Mouse (Mus musculus) bone marrow, adult 2 months (tissue): ENCODE measurements around the gene Mum1. TPM values are rescaled to one million over a fixed set of nuclear protein-coding genes. Genes with fewer than 3 reads are reported as not detected.

Experiments used
- H3K27ac ChIP-seq: fragments of 200-500 bp; 2 replicates; pipeline ENCODE4 v1.5.1; 2012; ENCODE audit warnings: low read depth, mild to moderate bottlenecking, control low read depth, inconsistent platforms, low read length; ENCODE audit not compliant: control insufficient read depth, poor library complexity, insufficient read depth
- H3K4me1 ChIP-seq: fragments of 200-500 bp; 2 replicates; pipeline ENCODE4 v1.6.1; 2011; ENCODE audit warnings: low read length; ENCODE audit not compliant: control insufficient read depth, insufficient read depth
- H3K4me3 ChIP-seq: fragments of 200-500 bp; replicated peaks from 2 replicates; pipeline ENCODE3; 2011; ENCODE audit warnings: mild to moderate bottlenecking, low read depth, low read length, control low read depth; ENCODE audit not compliant: control insufficient read depth
- CTCF ChIP-seq: fragments of 200-500 bp; IDR thresholded peaks from 2 replicates; pipeline ENCODE4 v1.5.1; 2011; ENCODE audit warnings: low read length, control low read depth; ENCODE audit not compliant: control insufficient read depth, insufficient read depth
- POLR2A ChIP-seq: fragments of 200-500 bp; IDR thresholded peaks from 2 replicates; pipeline ENCODE4 v1.6.1; 2011; ENCODE audit warnings: low read depth, mild to moderate bottlenecking, control low read depth, low read length, borderline replicate concordance; ENCODE audit not compliant: control insufficient read depth
- WGBS: fragments of 180-500 bp; shearing (Covaris S2); methylation state at CpG from one replicate; pipeline ENCODE4 v1.1.7; 2018; 5-methylcytosine and 5-hydroxymethylcytosine counted together
- polyA plus RNA-seq: library from polyadenylated mRNA; stranded (reverse); fragments of >200 nt; gene quantifications from 2 replicates; pipeline ENCODE4 v1.2.4, GENCODE M21; 2011; ENCODE audit warnings: low replicate concordance; ENCODE audit not compliant: missing spikeins, insufficient read depth, insufficient read length

Gene Mum1
- 64.4 and 77.5 TPM in 2 replicates for polyA plus RNA-seq

GRCm38 (mm10) chr10:80226416-80227165, at the start of gene Mum1:
TSS of gene Mum1 (plus strand) at chr10:80226434.
- H3K27ac ChIP-seq: peak within 1 kb of the TSS; percentile 64
- under 1% methylated on average over 73 of the region's 75 CpGs for WGBS
- H3K4me1 ChIP-seq: no peaks in the 10 kb centered on the region; the same call in 1 of the 2 replicates
- peak within 1 kb of the TSS; percentile 86 for H3K4me3 ChIP-seq
- TF ChIP-seq POLR2A (peak; percentile 64; the same call in 1 of the 2 replicates), CTCF (peak; percentile 53; the same call in 1 of the 2 replicates)

- Histone ChIP-seq H3K4me3 (no peak overlapping the region), H3K27ac (no peak overlapping the region), H3K4me1 (no peaks in the 10 kb centered on the region)
- 82% methylated on average over 7 of the region's 7 CpGs for WGBS
- no peak for TF ChIP-seq POLR2A
- TF ChIP-seq CTCF: no peak
These were observed 48.6 kb upstream of the Mum1 start for GRCm38 (mm10) chr10:80177441-80178279.

- H3K4me1 ChIP-seq: no peaks in the 10 kb centered on the region
- H3K4me3 ChIP-seq: no peak within 1 kb of the TSS
- WGBS: 8% methylated on average over 106 of the region's 106 CpGs
- TF ChIP-seq CTCF: no peak
- no peak for TF ChIP-seq POLR2A
- no peak within 1 kb of the TSS for H3K27ac ChIP-seq
These were observed 46.9 kb upstream of the Mum1 start, which contains the start of gene Efna2 for GRCm38 (mm10) chr10:80179068-80180051. TSS of gene Efna2 (plus strand) at chr10:80179482.

- no peak overlapping the region for H3K27ac ChIP-seq
- TF ChIP-seq POLR2A (no peak), CTCF (no peak)
- H3K4me1 ChIP-seq: no peaks in the 10 kb centered on the region
- H3K4me3 ChIP-seq: no peak overlapping the region
- 58% methylated on average over 6 of the region's 6 CpGs for WGBS
These were observed 45.9 kb upstream of the Mum1 start for GRCm38 (mm10) chr10:80180288-80180687.

DNA sequence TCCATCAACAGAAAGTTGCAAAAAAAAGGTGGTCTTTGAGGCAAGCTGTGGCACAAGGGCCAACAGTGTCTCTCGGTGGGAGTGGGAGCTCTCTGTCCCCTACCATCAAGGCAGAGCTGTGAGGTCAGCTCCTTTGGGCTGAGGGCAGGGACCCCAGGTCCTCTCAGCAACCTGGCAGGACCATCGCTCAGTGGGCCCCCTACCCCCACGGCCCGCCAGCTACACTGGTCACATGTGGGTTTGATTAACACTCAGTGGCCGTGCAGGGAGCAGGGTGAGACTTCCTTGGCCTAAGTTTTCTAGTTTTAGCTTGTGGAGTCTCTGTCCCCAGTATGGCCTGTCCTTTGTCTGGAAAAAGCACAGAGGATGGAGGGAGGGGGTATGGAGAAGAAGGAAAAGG, 45.4 kb upstream of the Mum1 start:
- TF ChIP-seq CTCF: no peak
- no peak for TF ChIP-seq POLR2A
- no peak overlapping the region for H3K4me3 ChIP-seq
- H3K27ac ChIP-seq: no peak overlapping the region
- no peaks in the 10 kb centered on the region for H3K4me1 ChIP-seq
- 80% methylated on average over 5 of the region's 5 CpGs for WGBS

DNA sequence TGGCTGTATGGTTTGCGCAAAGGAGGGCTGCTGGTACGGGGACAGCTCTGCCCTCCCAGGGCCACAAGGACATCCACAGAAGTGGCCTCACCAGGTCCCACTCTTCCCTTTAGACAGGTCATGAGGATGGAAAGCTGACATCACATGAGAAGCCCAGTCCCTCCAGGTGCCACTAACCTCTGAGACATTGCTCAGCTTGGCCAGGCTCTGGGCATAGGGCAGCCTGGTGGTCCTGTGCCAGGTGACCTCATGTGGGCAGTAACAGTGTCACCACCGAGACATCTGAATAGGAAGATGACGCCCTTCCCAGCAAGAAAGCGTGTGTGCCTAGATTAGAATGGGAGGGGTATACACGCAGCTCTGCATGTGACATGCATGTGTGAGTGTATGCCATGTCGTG, 43.7 kb upstream of the Mum1 start:
- TF ChIP-seq CTCF (no peak), POLR2A (no peak)
- Histone ChIP-seq H3K27ac (no peak overlapping the region), H3K4me3 (no peak overlapping the region), H3K4me1 (no peaks in the 10 kb centered on the region)
- WGBS: 84% methylated on average over 7 of the region's 7 CpGs

DNA sequence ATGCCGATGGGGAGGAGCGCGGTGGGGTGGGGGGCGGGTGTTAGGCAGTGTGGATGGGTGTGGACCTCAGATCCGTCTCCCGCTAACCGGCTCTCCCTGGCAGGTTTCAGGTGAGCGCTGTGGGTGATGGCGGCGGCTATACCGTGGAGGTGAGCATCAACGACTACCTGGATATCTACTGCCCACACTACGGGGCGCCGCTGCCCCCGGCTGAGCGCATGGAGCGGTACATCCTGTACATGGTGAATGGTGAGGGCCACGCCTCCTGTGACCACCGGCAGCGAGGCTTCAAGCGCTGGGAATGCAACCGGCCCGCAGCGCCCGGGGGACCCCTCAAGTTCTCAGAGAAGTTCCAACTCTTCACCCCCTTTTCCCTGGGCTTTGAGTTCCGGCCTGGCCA, 39.6 kb upstream of the Mum1 start:
- Histone ChIP-seq H3K4me3 (no peak overlapping the region), H3K4me1 (no peaks in the 10 kb centered on the region), H3K27ac (no peak overlapping the region)
- 30% methylated on average over 27 of the region's 27 CpGs for WGBS
- no peak for TF ChIP-seq CTCF
- TF ChIP-seq POLR2A: no peak
